Mouse (Mus musculus): ENCODE data around the gene Tinagl1. TPM values are rescaled to one million over a fixed set of nuclear protein-coding genes. Genes with fewer than 3 reads are reported as not detected.

Tinagl1 gene
- polyA plus RNA-seq, 1 experiment from 2014 or later = 2.4 TPM

GRCm38 (mm10) chr4:130192266-130192665 lies 17.3 kb upstream of the Tinagl1 start:
- Histone ChIP-seq H3K9ac (replicated peaks) (no peak overlapping the region), H3K36me3 (no peaks in the 10 kb centered on the region), H3K27me3 (peaks cover 4% of the 10 kb centered on the region; the same call in 1 of the 2 replicates), H3K9me3 (no peaks in the 10 kb centered on the region), H3K27ac (no peak overlapping the region), H3K4me2 (replicated peaks) (no peak overlapping the region), H3K4me1 (replicated peaks) (peaks cover 9% of the 10 kb centered on the region; the same call in 1 of the 2 replicates), H3K4me3 (replicated peaks) (no peak overlapping the region)
- 62% methylated on average over 9 of the region's 9 CpGs for WGBS
- no peak for ATAC-seq

GRCm38 (mm10) chr4:130189606-130190005 lies 14.7 kb upstream of the Tinagl1 start:
- H3K4me1 ChIP-seq (replicated peaks) = peaks cover 4% of the 10 kb centered on the region; the same call in 1 of the 2 replicates
- ATAC-seq = no peak
- 68% methylated on average over 7 of the region's 7 CpGs for WGBS

GRCm38 (mm10) chr4:130188806-130189297 lies 13.9 kb upstream of the Tinagl1 start:
- ATAC-seq = peak; percentile 86
- peak overlapping the region; percentile 39 for H3K4me2 ChIP-seq (replicated peaks)
- no peak overlapping the region for H3K4me3 ChIP-seq (replicated peaks)
- WGBS = 4% methylated on average over 13 of the region's 13 CpGs
- H3K9me3 ChIP-seq = no peaks in the 10 kb centered on the region
- H3K27ac ChIP-seq = no peak overlapping the region
- no peak overlapping the region for H3K9ac ChIP-seq (replicated peaks)
- peaks cover 4% of the 10 kb centered on the region; the same call in 1 of the 2 replicates for H3K4me1 ChIP-seq (replicated peaks)
- no peaks in the 10 kb centered on the region for H3K36me3 ChIP-seq
- H3K27me3 ChIP-seq = peaks cover 4% of the 10 kb centered on the region; the same call in 1 of the 2 replicates

More at GRCm38 (mm10) chr4:130189606-130190005, 14.7 kb upstream of the Tinagl1 start:
- Histone ChIP-seq H3K27me3 (peaks cover 4% of the 10 kb centered on the region; the same call in 1 of the 2 replicates), H3K36me3 (no peaks in the 10 kb centered on the region), H3K4me2 (replicated peaks) (no peak overlapping the region), H3K27ac (no peak overlapping the region), H3K9me3 (no peaks in the 10 kb centered on the region), H3K9ac (replicated peaks) (no peak overlapping the region), H3K4me3 (replicated peaks) (no peak overlapping the region)

GRCm38 (mm10) chr4:130186891-130187290 lies 12.0 kb upstream of the Tinagl1 start:
- Histone ChIP-seq H3K27me3 (peaks cover 4% of the 10 kb centered on the region; the same call in 1 of the 2 replicates), H3K9ac (replicated peaks) (no peak overlapping the region), H3K36me3 (no peaks in the 10 kb centered on the region), H3K4me2 (replicated peaks) (no peak overlapping the region), H3K9me3 (no peaks in the 10 kb centered on the region), H3K4me1 (replicated peaks) (peaks cover 4% of the 10 kb centered on the region; the same call in 1 of the 2 replicates), H3K27ac (no peak overlapping the region), H3K4me3 (replicated peaks) (no peak overlapping the region)
- ATAC-seq = no peak
- 84% methylated on average over 12 of the region's 12 CpGs for WGBS

GRCm38 (mm10) chr4:130186450-130186849 lies 11.5 kb upstream of the Tinagl1 start:
- ATAC-seq = no peak
- no peak overlapping the region for H3K27ac ChIP-seq
- peaks cover 4% of the 10 kb centered on the region; the same call in 1 of the 2 replicates for H3K27me3 ChIP-seq
- no peak overlapping the region for H3K4me3 ChIP-seq (replicated peaks)
- H3K36me3 ChIP-seq = no peaks in the 10 kb centered on the region
- peaks cover 4% of the 10 kb centered on the region; the same call in 1 of the 2 replicates for H3K4me1 ChIP-seq (replicated peaks)
- WGBS = 77% methylated on average over 9 of the region's 9 CpGs
- no peak overlapping the region for H3K4me2 ChIP-seq (replicated peaks)
- H3K9me3 ChIP-seq = no peaks in the 10 kb centered on the region
- no peak overlapping the region for H3K9ac ChIP-seq (replicated peaks)

DNA sequence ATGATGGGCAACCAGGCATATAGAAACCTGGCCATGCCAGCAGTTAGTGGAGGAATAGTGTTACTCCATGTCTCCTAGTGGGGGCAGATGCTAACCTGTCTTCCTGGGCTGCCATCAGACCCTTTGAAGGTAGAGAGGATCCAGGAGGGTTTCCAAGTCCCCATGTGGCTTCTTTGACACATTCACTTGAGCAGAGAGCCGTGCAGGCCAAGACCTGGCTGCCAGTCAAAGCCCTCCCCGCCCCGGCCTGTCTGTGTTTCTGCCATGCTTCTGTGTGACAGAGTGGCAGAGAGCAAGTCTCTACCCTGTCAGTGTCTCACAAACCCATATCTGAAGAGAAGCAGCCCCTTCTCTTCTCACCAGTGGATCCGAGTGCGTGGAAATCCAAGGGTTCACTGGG lies 9.0 kb upstream of the Tinagl1 start:
- no peak overlapping the region for H3K9ac ChIP-seq (replicated peaks)
- WGBS = 88% methylated on average over 5 of the region's 5 CpGs
- no peaks in the 10 kb centered on the region for H3K36me3 ChIP-seq
- H3K27ac ChIP-seq = no peak overlapping the region
- H3K4me2 ChIP-seq (replicated peaks) = no peak overlapping the region
- no peaks in the 10 kb centered on the region for H3K9me3 ChIP-seq
- ATAC-seq = no peak
- no peaks in the 10 kb centered on the region; the same call in 1 of the 2 replicates for H3K27me3 ChIP-seq
- H3K4me3 ChIP-seq (replicated peaks) = no peak overlapping the region
- peaks cover 4% of the 10 kb centered on the region; the same call in 1 of the 2 replicates for H3K4me1 ChIP-seq (replicated peaks)

DNA sequence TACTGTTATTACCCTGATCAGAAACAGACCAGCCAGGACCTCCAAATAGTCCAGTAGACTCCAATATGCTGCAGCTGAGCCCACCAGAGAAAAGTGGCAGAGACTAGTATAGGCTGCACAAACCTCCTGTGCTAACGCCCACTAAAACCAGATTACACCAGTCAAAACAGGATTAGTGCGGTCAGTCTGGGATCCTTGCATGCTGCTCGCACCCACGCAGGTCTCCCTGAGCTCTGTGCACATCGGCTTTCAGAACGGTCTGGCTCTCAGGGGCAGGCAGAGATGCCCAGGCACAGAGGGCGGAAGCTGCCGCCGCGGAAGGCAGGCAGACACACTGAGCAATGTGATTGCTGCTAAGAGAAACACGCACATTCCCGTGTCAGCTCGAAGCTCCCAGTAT lies 8.1 kb upstream of the Tinagl1 start:
- ATAC-seq = no peak
- H3K27ac ChIP-seq = no peak overlapping the region
- no peak overlapping the region for H3K4me3 ChIP-seq (replicated peaks)
- H3K9me3 ChIP-seq = no peaks in the 10 kb centered on the region
- H3K36me3 ChIP-seq = no peaks in the 10 kb centered on the region
- no peak overlapping the region for H3K9ac ChIP-seq (replicated peaks)
- WGBS = 73% methylated on average over 13 of the region's 13 CpGs
- no peak overlapping the region for H3K4me2 ChIP-seq (replicated peaks)
- H3K27me3 ChIP-seq = no peaks in the 10 kb centered on the region; the same call in 1 of the 2 replicates
- no peaks in the 10 kb centered on the region for H3K4me1 ChIP-seq (replicated peaks)

GRCm38 (mm10) chr4:130181886-130182285 lies 7.0 kb upstream of the Tinagl1 start:
- H3K36me3 ChIP-seq = no peaks in the 10 kb centered on the region
- H3K9me3 ChIP-seq = no peaks in the 10 kb centered on the region
- peaks cover 3% of the 10 kb centered on the region; the same call in 1 of the 2 replicates for H3K27me3 ChIP-seq
- H3K4me2 ChIP-seq (replicated peaks) = no peak overlapping the region
- no peaks in the 10 kb centered on the region for H3K4me1 ChIP-seq (replicated peaks)
- no peak overlapping the region for H3K9ac ChIP-seq (replicated peaks)
- ATAC-seq = no peak
- WGBS = 82% methylated on average over 4 of the region's 4 CpGs
- H3K27ac ChIP-seq = no peak overlapping the region
- H3K4me3 ChIP-seq (replicated peaks) = no peak overlapping the region

- Histone ChIP-seq H3K27me3 (peaks cover 6% of the 10 kb centered on the region), H3K4me2 (replicated peaks) (no peak overlapping the region), H3K36me3 (no peaks in the 10 kb centered on the region), H3K4me1 (replicated peaks) (no peaks in the 10 kb centered on the region), H3K9ac (replicated peaks) (no peak overlapping the region), H3K27ac (no peak overlapping the region), H3K9me3 (no peaks in the 10 kb centered on the region), H3K4me3 (replicated peaks) (no peak overlapping the region)
- no peak for ATAC-seq
- 73% methylated on average over 7 of the region's 7 CpGs for WGBS
These were observed 6.1 kb upstream of the Tinagl1 start for GRCm38 (mm10) chr4:130180909-130181602.

GRCm38 (mm10) chr4:130179876-130180275 lies 5.0 kb upstream of the Tinagl1 start:
- no peak overlapping the region for H3K27ac ChIP-seq
- H3K36me3 ChIP-seq = no peaks in the 10 kb centered on the region
- H3K9me3 ChIP-seq = no peaks in the 10 kb centered on the region
- no peak for ATAC-seq
- peaks cover 9% of the 10 kb centered on the region for H3K4me1 ChIP-seq (replicated peaks)
- H3K9ac ChIP-seq (replicated peaks) = no peak overlapping the region
- H3K4me3 ChIP-seq (replicated peaks) = no peak overlapping the region
- 88% methylated on average over 3 of the region's 3 CpGs for WGBS
- no peak overlapping the region for H3K4me2 ChIP-seq (replicated peaks)
- H3K27me3 ChIP-seq = peaks cover 18% of the 10 kb centered on the region

- H3K4me2 ChIP-seq (replicated peaks) = no peak overlapping the region
- no peaks in the 10 kb centered on the region for H3K36me3 ChIP-seq
- H3K4me3 ChIP-seq (replicated peaks) = no peak overlapping the region
- 64% methylated on average over 7 of the region's 7 CpGs for WGBS
- ATAC-seq = no peak
- no peaks in the 10 kb centered on the region for H3K9me3 ChIP-seq
- no peak overlapping the region for H3K9ac ChIP-seq (replicated peaks)
- no peak overlapping the region for H3K27ac ChIP-seq
- peaks cover 40% of the 10 kb centered on the region for H3K27me3 ChIP-seq
- peaks cover 19% of the 10 kb centered on the region for H3K4me1 ChIP-seq (replicated peaks)
These were observed 2.6 kb upstream of the Tinagl1 start for GRCm38 (mm10) chr4:130177536-130177935.

DNA sequence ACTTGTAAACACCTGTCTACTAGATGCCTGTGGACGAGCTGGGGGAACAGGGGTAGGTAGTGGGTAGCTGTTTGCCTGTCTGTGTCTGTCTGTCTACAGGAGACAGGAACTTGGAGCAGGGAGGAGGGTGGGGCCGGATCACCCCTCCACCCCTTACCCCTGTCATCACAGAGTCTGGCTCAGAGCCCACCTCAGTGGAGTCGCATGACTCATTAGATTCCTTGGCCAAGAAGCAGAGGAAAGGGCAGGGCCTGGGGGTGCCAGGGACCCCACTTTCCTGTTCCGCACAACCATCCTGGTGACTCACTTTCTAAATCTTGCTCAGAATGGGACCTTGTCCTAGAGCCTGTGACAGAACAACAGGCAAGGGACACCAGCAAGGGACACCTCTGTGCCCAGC lies 2.2 kb upstream of the Tinagl1 start:
- WGBS = 83% methylated on average over 4 of the region's 4 CpGs
- no peak overlapping the region for H3K27ac ChIP-seq
- no peak for ATAC-seq
- peaks cover 40% of the 10 kb centered on the region for H3K27me3 ChIP-seq
- H3K9me3 ChIP-seq = no peaks in the 10 kb centered on the region
- peaks cover 19% of the 10 kb centered on the region for H3K4me1 ChIP-seq (replicated peaks)
- no peak overlapping the region for H3K4me2 ChIP-seq (replicated peaks)
- no peaks in the 10 kb centered on the region for H3K36me3 ChIP-seq
- no peak overlapping the region for H3K4me3 ChIP-seq (replicated peaks)
- H3K9ac ChIP-seq (replicated peaks) = no peak overlapping the region
